Mouse (Mus musculus) gastrocnemius, adult 2 months (tissue): ENCODE measurements around the gene Gm49027. TPM values are rescaled to one million over a fixed set of nuclear protein-coding genes. Genes with fewer than 3 reads are reported as not detected.

Source experiments
- DNase-seq: peaks from one replicate; pipeline ENCODE4 v3.0.0; 2022
- H3K27ac ChIP-seq: fragments of 200-600 bp; 2 replicates; pipeline ENCODE4 v1.8.1; 2022; ENCODE audit warnings: mild to moderate bottlenecking
- H3K4me3 ChIP-seq: fragments of 200-600 bp; 2 replicates; pipeline ENCODE4 v1.8.1; 2022; ENCODE audit warnings: mild to moderate bottlenecking, moderate library complexity
- CTCF ChIP-seq: fragments of 200-600 bp; IDR thresholded peaks from 2 replicates; pipeline ENCODE4 v1.8.1; 2022; ENCODE audit warnings: antibody characterized with exemption, mild to moderate bottlenecking, moderate library complexity
- intact Hi-C: fragments of 180-260 bp; cut with DNase I; formaldehyde crosslinking; loops from one replicate; pipeline ENCODE4 v1.15.1; 2025
- microRNA-seq: library from miRNA; unstranded; fragments of <30 nt; microRNA quantifications from one replicate; pipeline ENCODE4 v1.2.0, GENCODE M21; 2021
- total RNA-seq, 2 experiments: library from RNA; stranded (reverse); gene quantifications; 2 replicates each; pipeline ENCODE4 v1.2.3; 2021

The Gm49027 gene
- total RNA-seq, 2 experiments from 2014 or later, result 0.36 TPM; not detected in 1

DNA sequence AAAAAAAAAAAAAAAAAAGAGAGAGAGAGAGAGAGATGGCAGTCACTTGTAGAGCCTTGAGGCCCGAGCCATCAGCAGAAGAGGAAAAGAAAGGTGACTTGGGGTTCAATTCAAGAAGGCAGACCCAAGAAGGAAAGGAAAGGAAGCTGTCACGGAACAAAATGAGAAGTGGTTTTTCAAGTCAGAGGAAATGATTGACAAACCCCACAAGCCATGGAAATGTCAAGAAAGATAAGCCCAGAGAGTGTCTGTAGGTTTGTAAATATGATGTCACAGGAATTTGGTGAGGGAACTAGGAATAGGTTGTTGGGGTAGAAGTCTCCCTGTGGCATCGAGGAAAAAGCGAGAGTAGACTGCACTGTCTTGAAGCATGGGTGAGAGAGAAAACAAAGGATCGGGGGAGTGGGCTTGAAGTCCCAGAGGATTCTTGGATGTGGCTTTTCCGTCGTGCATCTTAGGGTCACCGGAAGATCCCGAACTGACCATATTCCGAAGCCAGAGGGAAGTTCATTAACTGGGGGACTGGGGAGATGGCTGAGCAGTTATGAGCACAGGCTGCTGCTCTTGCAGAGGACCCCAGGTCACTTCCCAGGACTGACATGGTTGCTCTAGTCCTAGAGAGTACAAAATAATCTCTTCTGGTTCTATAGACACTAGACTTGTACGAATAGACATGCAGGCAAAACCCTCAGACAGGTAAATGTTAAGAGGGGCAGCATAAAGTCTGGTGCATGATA lies 37.5 kb downstream of the Gm49027 start:
- TF ChIP-seq CTCF, result no peak
- no peak overlapping the region for H3K27ac ChIP-seq
- DNase-seq, result no peak
- H3K4me3 ChIP-seq, result no peak overlapping the region
- intact Hi-C loops, result no loop called here

- no peak overlapping the region for H3K27ac ChIP-seq
- no peak overlapping the region for H3K4me3 ChIP-seq
- no peak for TF ChIP-seq CTCF
- no peak for DNase-seq
- intact Hi-C loops, result no loop called here
Observed at GRCm38 (mm10) chr5:123473817-123474216, 51.5 kb downstream of the Gm49027 start.

GRCm38 (mm10) chr5:123470784-123471400 lies 54.4 kb downstream of the Gm49027 start:
- TF ChIP-seq CTCF, result no peak
- intact Hi-C loops, result no loop called here
- no peak overlapping the region for H3K4me3 ChIP-seq
- no peak overlapping the region for H3K27ac ChIP-seq
- no peak for DNase-seq

- intact Hi-C loops, result no loop called here
- H3K4me3 ChIP-seq, result no peak overlapping the region
- H3K27ac ChIP-seq, result no peak overlapping the region
- no peak for DNase-seq
- TF ChIP-seq CTCF, result no peak
Observed at GRCm38 (mm10) chr5:123464638-123465037, 60.6 kb downstream of the Gm49027 start.

Small RNA genes lying within 50 kb of the gene (microRNA-seq; reads per million reads assigned to microRNA genes)
- gene Mir7647, result not detected

Other genes with a start within 250 kb of the Gm49027 start
- gene Bcl7a, start 181.7 kb downstream of the Gm49027 start, total RNA-seq, result 10 to 100 TPM in 1 of 2 experiments, 1 to 10 TPM in 1; 4.9 to 10.7 TPM
- gene Mlxip, start 130.7 kb downstream of the Gm49027 start, total RNA-seq, result 10 to 100 TPM; 55.7 to 66.0 TPM
- not detected for gene Lrrc43, start 36.2 kb downstream of the Gm49027 start, total RNA-seq
- not detected for gene Il31, start 36.0 kb downstream of the Gm49027 start, total RNA-seq
- not detected for gene B3gnt4, start 15.0 kb downstream of the Gm49027 start, total RNA-seq
- 10 to 100 TPM; 37.7 to 47.7 TPM for gene Diablo, start 1.3 kb downstream of the Gm49027 start, total RNA-seq
- gene Vps33a, start 47.5 kb upstream of the Gm49027 start, total RNA-seq, result 10 to 100 TPM; 34.0 to 36.7 TPM
- 100 to 1,000 TPM; 286 to 331 TPM for gene Clip1, start 159.1 kb upstream of the Gm49027 start, total RNA-seq
- 10 to 100 TPM; 17.1 to 22.0 TPM for gene Zcchc8, start 195.6 kb upstream of the Gm49027 start, total RNA-seq
- gene Rsrc2, start 223.9 kb upstream of the Gm49027 start, total RNA-seq, result 10 to 100 TPM; 39.4 to 41.2 TPM
- not detected for gene Kntc1, start 224.2 kb upstream of the Gm49027 start, total RNA-seq